Mouse (Mus musculus) cerebellum, postnatal 4 days (tissue): ENCODE measurements around the gene Dusp3.

Experiments
- DNase-seq, 2 experiments: peaks; one replicate each; pipeline ENCODE4 v3.0.0; 2022; ENCODE audit warnings: low spot score in 2 of 2, mixed read lengths in 1 of 2

Dusp3 gene

DNA sequence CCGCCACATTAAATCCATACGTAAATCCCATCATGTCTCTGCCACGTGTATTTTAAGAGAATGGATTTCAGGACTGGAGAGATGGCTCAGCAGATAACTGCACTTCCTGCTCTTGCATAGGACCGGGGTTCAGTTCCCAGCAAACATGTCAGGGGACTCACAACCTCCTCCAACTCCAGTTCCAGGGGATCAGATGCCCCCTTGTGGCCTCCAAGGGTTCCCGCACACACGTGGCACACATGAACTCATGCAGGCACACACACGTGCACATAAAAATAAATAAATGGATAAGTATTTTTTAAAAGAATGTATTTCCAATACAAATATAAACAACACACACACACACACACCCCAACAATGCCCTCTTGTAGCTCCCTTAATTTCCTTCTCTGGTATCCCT lies 9.9 kb downstream of the Dusp3 start:
- DNase-seq = no peak

DNA sequence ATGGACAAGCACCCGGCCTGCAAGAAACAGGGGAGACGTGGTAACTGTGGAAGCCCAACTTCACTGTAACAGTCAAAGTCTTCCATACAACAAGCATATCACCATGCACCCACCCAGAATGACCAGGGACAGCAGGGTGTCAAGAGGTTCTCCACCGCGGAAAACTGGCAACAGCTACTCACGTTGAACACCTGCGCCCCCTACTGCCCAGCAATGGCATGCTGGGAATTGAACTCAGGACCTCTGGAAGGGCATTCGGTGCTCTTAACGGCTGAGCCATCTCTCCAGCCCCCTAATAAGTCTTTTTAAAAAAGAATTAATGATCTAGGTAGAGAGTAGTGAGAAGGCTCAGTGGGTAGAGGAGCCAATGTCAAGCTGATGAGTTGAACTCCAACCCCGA lies 11.9 kb downstream of the Dusp3 start:
- DNase-seq = no peak

DNA sequence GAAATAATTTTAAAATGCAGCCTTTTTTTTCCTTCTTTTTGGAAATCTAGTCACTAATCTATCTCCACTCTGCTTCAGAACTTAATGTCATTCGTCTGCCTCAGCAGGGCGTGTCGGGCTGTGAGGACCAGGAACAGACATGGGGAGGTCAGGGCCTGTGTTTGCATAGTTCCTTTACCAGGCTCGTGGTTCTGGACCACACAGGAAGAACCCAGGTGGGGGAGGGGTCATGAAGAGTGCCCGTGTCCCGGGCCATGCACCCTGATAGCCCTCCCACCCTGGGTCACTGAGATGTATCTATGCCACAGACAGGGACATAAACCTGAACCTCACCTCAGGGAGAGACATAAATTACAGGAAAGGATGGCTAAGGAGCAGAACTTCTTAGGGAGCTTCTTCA lies 12.6 kb downstream of the Dusp3 start:
- DNase-seq = no peak

DNA sequence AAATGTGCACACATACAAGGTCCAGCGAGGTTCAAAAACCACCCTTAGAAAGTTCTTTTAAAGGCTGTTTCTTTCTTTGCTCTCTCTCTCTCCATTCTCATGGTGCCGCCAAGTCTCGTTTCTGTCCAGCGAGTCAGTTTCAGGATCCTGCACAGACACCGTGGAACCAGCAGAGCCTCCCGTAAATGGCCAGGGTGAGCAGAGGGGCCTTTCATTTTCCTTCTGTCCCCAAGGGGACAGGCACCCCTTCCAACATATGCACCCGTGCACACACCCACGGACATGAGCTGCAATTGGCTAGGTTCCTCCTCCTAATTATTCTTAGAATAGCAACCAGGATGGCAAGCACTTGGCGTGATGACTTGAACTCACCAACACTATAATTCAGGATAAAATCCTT lies 13.3 kb downstream of the Dusp3 start:
- no peak for DNase-seq

GRCm38 (mm10) chr11:101972651-101973050 lies 14.2 kb downstream of the Dusp3 start:
- no peak for DNase-seq

- no peak for DNase-seq
These were observed 14.7 kb downstream of the Dusp3 start for GRCm38 (mm10) chr11:101972097-101972496.

DNA sequence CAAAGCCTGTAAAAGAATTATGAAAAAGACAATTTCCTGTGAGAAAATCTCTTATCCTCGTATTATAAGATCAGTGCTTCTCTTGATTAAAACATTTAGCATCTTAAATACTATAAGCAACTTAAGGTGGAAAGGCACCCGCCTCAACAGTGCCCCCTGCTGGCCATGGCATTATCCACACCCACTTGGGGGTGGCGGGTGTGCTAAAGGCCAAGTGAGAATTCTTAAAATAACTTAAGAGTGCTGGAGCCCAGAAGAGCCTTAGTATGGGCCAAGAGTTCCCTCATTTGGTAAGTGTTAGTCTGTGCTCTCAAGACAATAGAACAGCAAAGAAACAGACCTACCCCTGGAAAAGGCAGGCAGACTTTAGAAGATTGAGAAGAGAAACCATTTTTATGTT lies 15.4 kb downstream of the Dusp3 start:
- DNase-seq = no peak

- no peak for DNase-seq
These were observed 17.0 kb downstream of the Dusp3 start for GRCm38 (mm10) chr11:101969835-101970234.

DNA sequence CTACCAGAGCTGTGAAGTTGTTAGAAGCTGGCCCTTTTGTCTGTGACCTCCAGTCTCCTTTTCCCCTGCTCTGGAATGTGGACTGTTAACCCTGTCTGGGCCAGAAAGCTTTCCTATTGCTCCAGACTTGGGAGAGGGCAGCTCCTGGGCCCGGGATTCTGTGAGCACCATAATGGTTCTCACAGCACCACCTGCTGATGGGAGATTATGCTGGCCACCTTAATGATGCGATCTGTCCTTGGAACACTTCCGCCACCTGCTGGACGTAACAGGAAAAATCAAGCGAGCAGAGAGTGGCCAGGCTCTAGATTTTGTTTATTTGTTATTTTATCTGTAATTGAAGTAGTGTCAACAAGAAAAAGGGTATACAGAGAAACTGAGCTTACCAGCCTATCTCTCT lies 18.0 kb downstream of the Dusp3 start:
- DNase-seq = peak; percentile 72 to 82

- DNase-seq = no peak
These were observed 18.5 kb downstream of the Dusp3 start for GRCm38 (mm10) chr11:101968311-101968710.

- no peak for DNase-seq
These were observed 19.7 kb downstream of the Dusp3 start, which contains the start of gene Sost for GRCm38 (mm10) chr11:101966965-101967614. Gene Sost, minus strand, starts transcription at chr11:101967015.

- DNase-seq = no peak
These were observed 21.3 kb downstream of the Dusp3 start for GRCm38 (mm10) chr11:101965553-101965952.

- no peak for DNase-seq
These were observed 22.2 kb downstream of the Dusp3 start for GRCm38 (mm10) chr11:101964647-101965046.

DNA sequence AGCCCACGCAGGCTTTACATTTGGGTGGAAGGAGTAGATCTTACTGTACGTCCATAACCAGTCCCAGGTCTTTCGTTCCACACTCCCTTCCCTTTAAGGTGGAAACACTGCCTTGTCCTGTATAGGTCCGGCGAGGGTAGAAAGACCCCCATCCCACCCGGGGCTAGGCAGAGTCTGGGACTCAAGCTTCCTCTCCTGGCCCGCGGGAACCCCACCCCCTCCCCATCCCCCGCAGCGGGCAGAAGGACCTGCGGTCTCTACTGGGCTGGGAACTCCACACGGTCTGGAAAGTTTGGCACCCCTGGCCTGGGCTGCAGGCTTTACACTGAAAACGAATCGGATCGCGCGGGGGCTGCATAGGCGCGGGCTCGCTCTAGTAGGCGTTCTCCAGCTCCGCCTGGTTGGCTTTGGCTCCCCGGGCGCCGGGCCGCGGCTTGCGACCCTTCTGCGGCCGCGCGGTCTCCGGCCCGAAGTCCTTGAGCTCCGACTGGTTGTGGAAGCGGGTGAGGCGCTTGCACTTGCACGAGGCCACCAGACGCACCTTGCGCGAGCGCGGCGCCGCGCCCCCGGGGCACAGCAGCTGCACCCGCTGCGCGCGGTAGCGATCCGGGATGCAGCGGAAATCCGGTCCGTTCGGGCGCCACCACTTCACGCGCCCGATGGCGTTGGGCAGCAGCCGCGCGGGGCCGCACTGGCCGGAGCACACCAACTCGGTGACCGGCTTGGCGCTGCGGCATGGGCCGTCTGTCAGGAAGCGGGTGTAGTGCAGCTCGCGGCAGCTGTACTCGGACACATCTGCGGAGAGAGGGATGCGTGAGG lies 23.1 kb downstream of the Dusp3 start:
- peak; percentile 31 to 49 for DNase-seq

- DNase-seq = no peak
These were observed 23.8 kb downstream of the Dusp3 start for GRCm38 (mm10) chr11:101963043-101963442.

DNA sequence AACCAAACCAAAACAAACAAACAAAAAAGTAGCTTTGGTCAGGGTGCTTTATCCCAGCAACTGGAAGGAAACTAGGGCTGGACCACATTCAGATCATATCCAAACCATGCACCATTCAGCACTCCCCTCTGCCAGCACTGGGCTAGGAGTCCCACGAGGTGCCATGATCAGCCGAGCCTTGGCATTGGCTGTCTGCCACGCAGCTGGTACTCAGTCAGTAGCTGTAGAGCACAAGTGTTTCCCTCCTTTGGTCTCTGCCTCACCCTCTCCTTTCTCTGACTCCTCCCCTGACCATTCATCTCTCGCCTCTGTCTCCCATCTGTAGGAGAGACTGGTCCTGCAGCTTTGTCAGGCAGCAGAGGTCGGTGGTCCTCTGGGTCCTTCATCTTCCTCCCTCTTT lies 29.3 kb downstream of the Dusp3 start:
- no peak for DNase-seq

DNA sequence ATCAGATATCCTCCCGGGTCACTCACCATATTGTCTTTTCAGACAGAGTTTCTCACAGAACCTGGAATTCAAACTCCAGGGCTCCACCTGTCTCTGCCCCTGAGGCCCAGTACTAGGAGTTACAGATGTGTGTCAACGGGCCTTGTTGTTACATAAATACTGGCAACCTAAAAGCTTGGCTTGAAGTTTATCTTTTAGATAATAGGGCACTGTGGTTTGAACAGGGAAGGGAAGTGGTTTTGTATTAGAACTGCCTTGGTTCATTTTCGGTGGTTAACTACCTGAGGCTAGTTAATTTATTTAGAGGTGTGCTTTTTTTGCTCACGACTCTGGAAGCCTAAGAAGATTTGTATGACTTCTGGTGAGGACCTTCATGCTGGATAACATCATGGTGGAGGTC lies 33.4 kb downstream of the Dusp3 start:
- no peak for DNase-seq

- no peak for DNase-seq
These were observed 34.1 kb downstream of the Dusp3 start for GRCm38 (mm10) chr11:101952541-101953341.

GRCm38 (mm10) chr11:101950021-101950420 lies 36.8 kb downstream of the Dusp3 start:
- no peak for DNase-seq

DNA sequence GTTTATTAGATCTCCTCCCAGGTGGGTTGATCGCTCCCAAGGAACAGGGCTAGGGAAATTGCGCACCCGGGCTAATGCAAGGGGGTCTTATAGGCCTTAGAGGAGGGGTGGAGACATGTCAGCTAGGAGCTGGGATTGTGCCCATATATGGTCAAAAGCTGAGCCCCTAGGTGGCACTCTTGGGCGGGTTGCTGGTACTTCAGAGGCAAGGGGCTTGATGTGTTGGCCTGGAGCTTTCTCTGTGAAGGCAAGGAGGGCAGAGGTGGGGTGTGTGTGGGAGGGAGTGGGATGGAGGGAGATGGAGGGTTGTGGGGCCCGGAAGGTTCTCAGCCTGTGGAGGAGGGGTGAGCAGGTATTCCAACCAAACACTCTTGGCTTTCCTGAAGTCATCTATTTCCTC lies 40.3 kb downstream of the Dusp3 start:
- DNase-seq = no peak

- DNase-seq = peak in 1 of 2 experiments; percentile 40
These were observed 43.8 kb downstream of the Dusp3 start for GRCm38 (mm10) chr11:101943055-101943454.

DNA sequence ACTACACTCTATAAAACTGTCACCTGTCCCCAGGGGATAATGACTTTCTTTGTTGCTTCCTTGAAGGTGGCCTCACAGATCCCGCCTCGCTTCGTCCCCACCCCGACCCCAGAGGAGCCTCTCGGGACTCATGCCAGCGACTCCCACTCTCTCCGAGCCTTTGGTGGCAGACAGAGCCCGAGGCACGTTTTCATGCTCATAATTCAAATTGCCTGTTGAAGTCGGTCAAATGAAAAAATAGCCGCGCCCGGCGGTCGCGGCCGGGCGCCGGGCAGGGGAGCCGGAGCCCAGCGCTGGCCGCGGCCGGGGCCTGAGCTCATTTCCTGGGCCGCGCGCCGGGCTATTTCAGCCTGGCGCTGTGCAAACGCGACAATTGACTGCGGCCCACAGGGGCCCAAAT lies 49.7 kb downstream of the Dusp3 start:
- peak in 1 of 2 experiments; percentile 22 for DNase-seq
